Mouse (Mus musculus): ENCODE data around the gene Atn1. TPM values are rescaled to one million over a fixed set of nuclear protein-coding genes. Genes with fewer than 3 reads are reported as not detected.

Gene Atn1
- total and polyA plus RNA-seq, 3 experiments = 1.9 to 58.8 (median 58.7) TPM

- Histone ChIP-seq H3K27me3 (ENCODE audit: insufficient read depth, low read length) (peaks cover 42% of the 10 kb centered on the region), H3K4me3 (ENCODE audit: low read depth, low read length) (no peak overlapping the region), H3K4me1 (ENCODE audit: insufficient read depth, low read depth, low read length) (peaks cover 38% of the 10 kb centered on the region), H3K36me3 (replicated peaks) (peaks cover 8% of the 10 kb centered on the region), H3K9me3 (replicated peaks) (no peaks in the 10 kb centered on the region)
- TF ChIP-seq GATA2 (IDR thresholded peaks at IDR 0.05; ENCODE audit: borderline replicate concordance, low read depth, low read length) (no peak), POLR2AphosphoS5 (IDR thresholded peaks at IDR 0.05; ENCODE audit: insufficient replicate concordance, low read depth, low read length) (no peak), CTCF (IDR thresholded peaks at IDR 0.05; ENCODE audit: low read depth, low read length) (no peak), GATA1 (IDR thresholded peaks at IDR 0.05; ENCODE audit: borderline replicate concordance, low read length) (no peak), TAL1 (conservative IDR thresholded peaks at IDR 0.05; ENCODE audit: low read depth, low read length) (no peak)
- no peak for DNase-seq (ENCODE audit: low spot score)
- no peak for ATAC-seq (ENCODE audit: extremely low read depth, insufficient number of reproducible peaks, low FRiP score, poor library complexity, severe bottlenecking)
Measured at GRCm38 (mm10) chr6:124753861-124754260, 2.5 kb downstream of the Atn1 start.

- no peak overlapping the region for H3K4me3 ChIP-seq (ENCODE audit: low read depth, low read length)
- ATAC-seq (ENCODE audit: extremely low read depth, insufficient number of reproducible peaks, low FRiP score, poor library complexity, severe bottlenecking) = no peak
- peaks cover 28% of the 10 kb centered on the region for H3K36me3 ChIP-seq (replicated peaks)
- peaks cover 29% of the 10 kb centered on the region for H3K4me1 ChIP-seq (ENCODE audit: insufficient read depth, low read depth, low read length)
- H3K9me3 ChIP-seq (replicated peaks) = no peaks in the 10 kb centered on the region
- no peak for DNase-seq (ENCODE audit: low spot score)
- H3K27me3 ChIP-seq (ENCODE audit: insufficient read depth, low read length) = peaks cover 22% of the 10 kb centered on the region
- TF ChIP-seq GATA2 (IDR thresholded peaks at IDR 0.05; ENCODE audit: borderline replicate concordance, low read depth, low read length) (no peak), CTCF (IDR thresholded peaks at IDR 0.05; ENCODE audit: low read depth, low read length) (no peak), POLR2AphosphoS5 (IDR thresholded peaks at IDR 0.05; ENCODE audit: insufficient replicate concordance, low read depth, low read length) (no peak), GATA1 (IDR thresholded peaks at IDR 0.05; ENCODE audit: borderline replicate concordance, low read length) (no peak), TAL1 (conservative IDR thresholded peaks at IDR 0.05; ENCODE audit: low read depth, low read length) (no peak)
Measured at GRCm38 (mm10) chr6:124750405-124750804, 5.9 kb downstream of the Atn1 start.

- DNase-seq (ENCODE audit: low spot score) = no peak
- Histone ChIP-seq H3K4me3 (ENCODE audit: low read depth, low read length) (peak overlapping the region; percentile 80; the same call in 1 of the 2 replicates), H3K27me3 (ENCODE audit: insufficient read depth, low read length) (peaks cover 5% of the 10 kb centered on the region; the same call in 1 of the 2 replicates), H3K4me1 (ENCODE audit: insufficient read depth, low read depth, low read length) (peaks cover 53% of the 10 kb centered on the region), H3K9me3 (replicated peaks) (no peaks in the 10 kb centered on the region), H3K36me3 (replicated peaks) (peaks cover 49% of the 10 kb centered on the region)
- TF ChIP-seq POLR2AphosphoS5 (IDR thresholded peaks at IDR 0.05; ENCODE audit: insufficient replicate concordance, low read depth, low read length) (no peak), GATA1 (IDR thresholded peaks at IDR 0.05; ENCODE audit: borderline replicate concordance, low read length) (no peak), GATA2 (IDR thresholded peaks at IDR 0.05; ENCODE audit: borderline replicate concordance, low read depth, low read length) (no peak), CTCF (IDR thresholded peaks at IDR 0.05; ENCODE audit: low read depth, low read length) (no peak), TAL1 (conservative IDR thresholded peaks at IDR 0.05; ENCODE audit: low read depth, low read length) (no peak)
- no peak for ATAC-seq (ENCODE audit: extremely low read depth, insufficient number of reproducible peaks, low FRiP score, poor library complexity, severe bottlenecking)
Measured at GRCm38 (mm10) chr6:124746654-124747632, 9.4 kb downstream of the Atn1 start.

- ATAC-seq (ENCODE audit: extremely low read depth, insufficient number of reproducible peaks, low FRiP score, poor library complexity, severe bottlenecking) (no peak), DNase-seq (ENCODE audit: low spot score) (no peak)
- peaks cover 3% of the 10 kb centered on the region; the same call in 1 of the 2 replicates for H3K27me3 ChIP-seq (ENCODE audit: insufficient read depth, low read length)
- peaks cover 58% of the 10 kb centered on the region for H3K4me1 ChIP-seq (ENCODE audit: insufficient read depth, low read depth, low read length)
- H3K4me3 ChIP-seq (ENCODE audit: low read depth, low read length) = peak overlapping the region; percentile 80
- no peak for TF ChIP-seq GATA1 (IDR thresholded peaks at IDR 0.05; ENCODE audit: borderline replicate concordance, low read length)
- TF ChIP-seq GATA2 (IDR thresholded peaks at IDR 0.05; ENCODE audit: borderline replicate concordance, low read depth, low read length) = no peak
- no peaks in the 10 kb centered on the region for H3K9me3 ChIP-seq (replicated peaks)
- peaks cover 49% of the 10 kb centered on the region for H3K36me3 ChIP-seq (replicated peaks)
Measured at GRCm38 (mm10) chr6:124746296-124746605, 10.1 kb downstream of the Atn1 start.

GRCm38 (mm10) chr6:124745490-124746295 is 10.6 kb downstream of the Atn1 start:
- no peaks in the 10 kb centered on the region for H3K9me3 ChIP-seq (replicated peaks)

GRCm38 (mm10) chr6:124744755-124745321 is 11.5 kb downstream of the Atn1 start:
- ATAC-seq (ENCODE audit: extremely low read depth, insufficient number of reproducible peaks, low FRiP score, poor library complexity, severe bottlenecking) = no peak
- peaks cover 61% of the 10 kb centered on the region for H3K4me1 ChIP-seq (ENCODE audit: insufficient read depth, low read depth, low read length)
- H3K36me3 ChIP-seq (replicated peaks) = peaks cover 49% of the 10 kb centered on the region
- peak overlapping the region; percentile 80 for H3K4me3 ChIP-seq (ENCODE audit: low read depth, low read length)
- DNase-seq (ENCODE audit: low spot score) = no peak
- peaks cover 3% of the 10 kb centered on the region; the same call in 1 of the 2 replicates for H3K27me3 ChIP-seq (ENCODE audit: insufficient read depth, low read length)
- no peaks in the 10 kb centered on the region for H3K9me3 ChIP-seq (replicated peaks)
- TF ChIP-seq GATA1 (IDR thresholded peaks at IDR 0.05; ENCODE audit: borderline replicate concordance, low read length) (no peak), CTCF (IDR thresholded peaks at IDR 0.05; ENCODE audit: low read depth, low read length) (no peak), TAL1 (conservative IDR thresholded peaks at IDR 0.05; ENCODE audit: low read depth, low read length) (no peak), POLR2AphosphoS5 (IDR thresholded peaks at IDR 0.05; ENCODE audit: insufficient replicate concordance, low read depth, low read length) (no peak), GATA2 (IDR thresholded peaks at IDR 0.05; ENCODE audit: borderline replicate concordance, low read depth, low read length) (no peak)

More at GRCm38 (mm10) chr6:124745490-124746295, 10.6 kb downstream of the Atn1 start:
- H3K27me3 ChIP-seq (ENCODE audit: insufficient read depth, low read length) = peaks cover 3% of the 10 kb centered on the region; the same call in 1 of the 2 replicates
- TF ChIP-seq GATA1 (IDR thresholded peaks at IDR 0.05; ENCODE audit: borderline replicate concordance, low read length) (no peak), CTCF (IDR thresholded peaks at IDR 0.05; ENCODE audit: low read depth, low read length) (peak; percentile 60)
- peak overlapping the region; percentile 80 for H3K4me3 ChIP-seq (ENCODE audit: low read depth, low read length)
- ATAC-seq (ENCODE audit: extremely low read depth, insufficient number of reproducible peaks, low FRiP score, poor library complexity, severe bottlenecking) (peak; percentile 12), DNase-seq (ENCODE audit: low spot score) (peak; percentile 90)
- peaks cover 60% of the 10 kb centered on the region for H3K4me1 ChIP-seq (ENCODE audit: insufficient read depth, low read depth, low read length)
- peaks cover 49% of the 10 kb centered on the region for H3K36me3 ChIP-seq (replicated peaks)

All from G1E (cell line).